Mouse (Mus musculus) c-Kit-negative CD71-positive TER-119-positive erythroid progenitor cells, embryonic 14.5 days (primary cell): ENCODE data around the gene Rxfp2.

Source experiments
- DNase-seq: peaks from one replicate; pipeline ENCODE4 v3.0.0-alpha.2; 2013; ENCODE audit warnings: low read depth, low spot score

Gene Rxfp2

DNA sequence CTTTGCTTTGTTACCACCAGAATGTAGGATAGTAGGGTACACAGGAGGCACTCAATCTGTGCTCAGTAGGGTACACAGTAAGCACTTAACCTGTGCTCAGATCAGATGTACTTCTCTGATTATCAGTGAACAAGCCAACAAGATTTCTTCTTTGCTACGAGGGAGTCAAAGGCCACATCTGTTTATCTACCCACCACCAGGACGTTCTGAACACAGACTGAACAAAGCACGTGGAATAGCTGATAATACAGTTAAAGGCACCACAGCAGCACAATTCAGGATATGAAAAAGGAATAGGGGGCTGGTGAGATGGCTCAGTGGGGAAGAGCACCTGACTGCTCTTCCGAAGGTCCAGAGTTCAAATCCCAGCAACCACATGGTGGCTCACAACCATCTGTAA is 18.4 kb downstream of the Rxfp2 start:
- DNase-seq = no peak

DNA sequence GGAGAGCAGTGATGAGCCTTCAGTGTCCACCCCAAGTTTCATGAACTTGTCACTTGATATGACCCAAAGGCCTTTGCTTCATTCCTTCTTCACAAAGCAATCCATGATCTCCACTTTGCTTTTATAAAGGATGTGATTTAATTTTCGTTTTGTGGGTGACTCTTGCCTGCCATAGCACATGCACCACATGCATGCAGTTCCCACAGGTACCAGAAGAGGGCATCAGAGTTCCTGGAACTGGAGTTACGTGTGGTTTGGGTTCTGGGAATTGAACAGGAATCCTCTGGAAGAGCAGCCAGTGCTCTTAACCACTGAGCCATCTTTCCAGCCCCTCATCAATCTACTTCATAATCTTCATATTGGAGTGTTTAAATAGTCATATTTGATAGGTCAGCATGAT is 26.1 kb downstream of the Rxfp2 start:
- no peak for DNase-seq

DNA sequence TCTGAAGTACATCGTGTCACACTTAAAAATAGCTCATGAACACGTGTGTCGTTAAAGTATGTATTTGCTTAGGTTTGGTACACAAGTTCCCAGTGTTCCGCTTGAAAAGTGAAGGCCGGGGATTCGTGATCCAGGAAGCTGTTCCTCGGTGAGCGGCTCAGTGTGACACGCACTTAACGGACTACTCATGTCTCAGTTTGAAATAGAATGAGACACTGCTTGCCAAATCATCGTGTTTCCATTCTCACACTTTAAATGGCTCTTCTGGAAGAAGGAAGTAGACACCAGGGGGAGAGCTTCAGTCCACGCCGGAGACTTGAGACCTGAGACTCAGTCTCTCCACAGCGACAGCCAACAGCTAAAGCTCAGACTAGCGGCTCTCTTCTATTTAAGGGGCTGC is 28.0 kb downstream of the Rxfp2 start:
- DNase-seq = no peak

DNA sequence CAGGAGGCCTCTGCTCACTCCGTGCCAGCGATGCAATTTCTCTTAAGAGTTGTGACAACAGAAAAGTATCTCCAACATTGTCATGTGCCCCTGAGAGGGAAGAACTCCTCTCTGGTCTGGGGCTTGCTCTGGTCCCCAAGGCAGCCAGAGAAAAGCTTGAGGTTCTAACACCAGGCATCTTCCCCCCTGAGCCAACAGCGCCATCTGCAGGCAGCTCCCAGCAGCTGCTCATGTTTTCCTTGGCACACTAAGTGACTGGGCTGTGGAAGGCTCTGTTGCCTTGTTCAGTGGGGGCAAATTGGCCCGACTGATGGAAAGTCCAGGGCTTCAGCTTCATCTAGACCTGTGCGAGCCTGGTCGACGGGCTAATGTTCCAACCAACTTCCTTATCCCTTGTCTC is 31.5 kb downstream of the Rxfp2 start:
- no peak for DNase-seq

DNA sequence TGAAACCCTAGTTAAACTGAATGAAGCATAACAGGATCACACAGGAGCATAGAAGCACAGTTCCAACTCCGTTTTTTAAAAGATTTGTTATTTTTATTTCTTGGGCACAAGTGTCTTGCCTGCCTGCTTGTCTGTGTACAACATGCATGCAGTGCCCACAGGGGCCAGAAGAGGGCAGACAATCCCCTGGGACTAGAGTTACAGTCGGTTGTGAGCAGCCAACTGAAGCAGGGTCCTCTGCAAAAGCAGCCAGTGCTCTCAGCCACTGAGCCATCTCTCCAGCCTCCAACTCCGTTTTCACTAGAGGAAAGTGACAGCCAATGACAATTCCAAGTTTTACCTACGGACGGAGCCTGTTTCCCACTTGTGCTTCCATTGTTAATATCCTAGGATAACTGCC is 33.4 kb downstream of the Rxfp2 start:
- DNase-seq = no peak

DNA sequence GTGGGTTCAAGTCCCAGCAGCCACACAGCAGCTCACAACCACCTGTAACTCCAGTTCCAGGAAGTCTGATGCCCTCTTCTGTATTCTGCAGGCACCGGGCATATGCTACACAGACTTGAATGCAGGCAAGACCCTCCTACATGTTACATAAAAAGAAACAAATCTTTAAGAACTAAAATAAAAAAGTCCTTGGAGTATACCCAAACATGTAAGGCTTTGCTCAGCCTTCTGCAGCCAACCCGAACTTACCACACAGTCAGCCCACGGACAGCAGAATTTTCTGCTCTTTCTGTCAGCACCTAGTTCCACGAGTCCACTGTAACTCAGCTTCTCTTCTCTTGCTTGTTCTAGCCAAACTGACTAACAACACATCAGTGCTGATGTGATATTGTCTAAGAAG is 34.8 kb downstream of the Rxfp2 start:
- DNase-seq = no peak

DNA sequence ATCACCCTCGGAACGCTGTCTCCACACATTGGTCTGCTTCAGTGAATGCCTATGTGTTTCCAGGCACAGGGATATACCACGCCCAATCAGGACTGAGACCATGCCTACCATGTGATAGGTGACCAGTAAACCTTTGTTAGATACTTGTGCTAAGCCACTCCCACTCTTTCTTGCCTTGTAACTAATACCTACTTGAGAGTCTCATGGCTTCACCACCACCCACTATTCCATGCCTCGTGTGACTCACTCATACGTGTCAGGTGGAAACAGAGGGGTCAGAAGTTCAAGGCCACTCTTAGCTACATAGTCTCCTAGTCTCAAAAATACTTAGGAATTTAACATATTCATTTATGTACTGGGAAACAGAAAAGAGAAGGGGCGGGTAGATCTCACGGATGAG is 35.5 kb downstream of the Rxfp2 start:
- DNase-seq = no peak

DNA sequence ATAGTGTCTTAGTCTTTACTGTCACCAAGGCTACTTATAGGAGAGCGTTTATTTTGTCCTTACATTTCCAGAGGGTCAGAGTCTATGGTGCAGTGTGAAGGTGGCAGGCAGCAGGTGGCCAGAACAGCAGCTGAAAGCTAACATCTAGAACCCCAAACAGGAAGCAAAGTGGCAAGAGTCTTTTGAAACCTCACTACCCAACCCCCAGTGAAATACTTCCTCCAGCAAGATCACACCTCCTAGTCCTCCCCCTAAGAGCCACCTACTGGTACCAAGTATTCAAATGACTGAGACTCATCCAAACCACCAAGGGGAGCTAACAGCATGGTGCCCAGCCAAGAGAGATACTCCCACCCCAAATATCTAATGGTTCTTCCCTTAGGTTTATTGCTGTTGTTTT is 36.8 kb downstream of the Rxfp2 start:
- no peak for DNase-seq

DNA sequence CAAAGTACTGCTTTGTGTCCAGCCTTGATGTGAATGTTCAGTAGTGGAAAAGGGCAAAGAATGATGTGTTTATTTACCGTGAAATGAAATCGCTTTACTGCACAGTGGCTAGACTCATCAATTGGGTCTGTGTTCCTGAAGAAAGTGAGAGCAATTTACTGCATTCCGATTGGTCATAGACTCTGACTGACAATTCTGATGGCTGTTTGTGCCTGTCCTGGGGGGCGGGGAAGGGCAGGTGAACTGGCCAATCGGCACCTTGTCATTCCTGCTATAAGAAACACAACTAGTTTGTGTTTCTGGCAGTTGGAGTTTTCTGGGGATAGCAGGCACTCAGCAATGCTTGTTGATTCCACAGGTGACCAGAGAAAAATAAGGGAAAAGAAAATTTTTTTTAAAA is 37.6 kb downstream of the Rxfp2 start:
- DNase-seq = no peak

DNA sequence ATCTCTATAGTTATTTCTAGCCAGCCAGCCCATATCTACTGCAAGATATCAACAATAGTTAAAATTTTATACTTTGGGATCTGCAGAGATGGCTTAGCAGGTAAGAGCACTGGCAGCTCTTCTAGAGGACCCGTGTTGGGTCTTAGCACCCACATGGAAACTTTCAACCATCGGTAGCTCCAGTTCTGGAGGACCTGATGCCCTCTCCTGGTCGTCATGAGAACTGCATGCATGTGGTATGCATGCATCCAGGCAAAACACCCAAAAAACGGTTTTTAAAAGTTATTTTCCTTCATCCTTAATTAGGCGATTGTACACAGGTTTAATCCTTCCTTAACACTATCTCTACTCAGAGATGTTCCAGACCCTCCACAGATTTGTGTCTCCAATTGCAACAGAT is 40.4 kb downstream of the Rxfp2 start:
- no peak for DNase-seq

DNA sequence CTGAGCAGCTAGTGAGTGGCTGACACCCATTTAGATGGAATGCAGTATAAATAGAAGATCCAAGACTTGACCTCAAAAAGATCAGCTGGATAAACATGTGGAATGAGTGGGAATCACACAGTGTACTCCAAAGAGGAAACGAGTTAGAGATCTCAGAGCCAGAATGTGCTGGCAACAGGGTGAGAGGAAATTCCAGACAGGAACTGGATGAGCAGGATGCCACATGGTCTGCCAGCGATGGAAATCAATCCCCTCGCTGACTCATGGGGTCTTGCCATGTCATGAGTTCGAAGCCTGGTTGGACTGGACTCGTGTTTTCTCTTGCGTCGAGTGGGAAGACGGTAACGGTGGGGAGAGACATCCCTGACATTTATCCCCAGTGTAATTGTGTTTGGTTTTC is 41.0 kb downstream of the Rxfp2 start:
- DNase-seq = no peak

DNA sequence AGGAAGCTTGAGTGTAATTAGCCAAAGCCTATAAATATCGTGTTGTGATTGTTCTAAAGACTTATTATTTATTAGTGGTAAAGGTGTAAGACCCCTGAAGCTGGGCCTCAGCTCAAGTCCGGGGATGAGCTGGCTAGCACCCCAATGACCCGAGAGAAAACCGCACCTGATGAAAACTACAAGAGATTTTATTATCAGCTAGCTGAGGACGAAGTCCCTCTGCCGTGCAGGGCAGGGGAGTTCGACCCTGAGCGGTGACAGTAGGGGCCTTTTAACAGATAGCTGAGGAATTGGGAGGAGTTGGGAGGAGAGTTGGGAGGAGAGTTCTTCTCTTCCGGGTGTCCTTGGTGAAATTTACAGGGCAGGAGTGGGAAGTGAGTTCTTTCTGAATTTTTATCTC is 42.6 kb downstream of the Rxfp2 start:
- no peak for DNase-seq

DNA sequence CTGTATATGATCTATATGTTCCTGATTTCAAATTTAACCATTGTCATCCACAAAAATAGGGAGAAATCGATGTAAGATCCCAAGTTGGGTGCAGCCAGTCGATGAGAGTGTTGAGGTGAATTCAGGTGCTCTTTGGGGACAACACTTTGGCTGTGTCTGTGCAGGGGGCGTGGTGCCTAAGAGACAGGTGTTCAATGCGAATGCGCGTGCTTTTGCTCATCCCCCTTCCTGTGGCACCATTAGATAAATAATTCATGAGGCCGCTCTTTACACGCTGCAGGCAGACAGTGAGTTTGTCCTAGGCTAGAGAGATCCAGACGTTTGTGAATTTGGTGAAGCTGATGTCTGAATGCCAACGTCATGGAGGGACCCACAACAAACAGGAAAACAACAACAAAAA is 45.8 kb downstream of the Rxfp2 start:
- no peak for DNase-seq

DNA sequence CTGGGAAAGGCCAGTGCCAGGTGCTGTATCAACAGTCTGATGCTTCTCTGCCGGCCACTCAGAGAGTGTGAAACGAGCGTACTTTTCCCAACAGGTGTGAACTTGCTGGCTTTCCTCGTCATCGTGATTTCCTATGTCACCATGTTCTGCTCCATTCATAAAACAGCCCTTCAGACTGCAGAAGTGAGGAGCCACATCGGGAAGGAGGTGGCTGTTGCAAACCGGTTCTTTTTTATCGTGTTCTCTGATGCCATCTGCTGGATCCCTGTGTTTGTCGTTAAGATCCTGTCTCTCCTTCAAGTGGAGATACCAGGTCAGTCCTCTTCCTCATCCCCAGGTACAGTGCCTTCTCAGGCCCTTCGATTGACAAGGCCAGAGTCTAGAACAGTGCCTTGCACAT is 51.6 kb downstream of the Rxfp2 start:
- no peak for DNase-seq

DNA sequence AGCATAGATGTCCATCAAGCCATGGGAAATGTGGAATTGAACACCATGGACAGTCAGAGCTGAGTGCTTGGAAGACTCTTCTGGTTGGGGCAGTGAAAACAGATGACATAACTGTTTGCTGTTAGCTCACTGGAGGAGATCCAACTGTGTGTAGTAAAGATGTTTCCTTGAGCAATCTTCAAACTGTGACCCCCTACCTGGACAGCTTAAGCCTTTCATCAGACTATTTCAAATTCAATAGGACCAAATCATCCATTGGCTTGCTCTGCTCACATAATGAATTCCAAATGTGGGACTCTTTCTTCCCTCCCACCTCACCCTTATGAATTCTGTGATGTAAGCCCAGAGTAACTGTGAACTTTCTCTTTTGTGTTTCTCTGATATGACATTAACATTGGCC is 53.3 kb downstream of the Rxfp2 start:
- DNase-seq = no peak

DNA sequence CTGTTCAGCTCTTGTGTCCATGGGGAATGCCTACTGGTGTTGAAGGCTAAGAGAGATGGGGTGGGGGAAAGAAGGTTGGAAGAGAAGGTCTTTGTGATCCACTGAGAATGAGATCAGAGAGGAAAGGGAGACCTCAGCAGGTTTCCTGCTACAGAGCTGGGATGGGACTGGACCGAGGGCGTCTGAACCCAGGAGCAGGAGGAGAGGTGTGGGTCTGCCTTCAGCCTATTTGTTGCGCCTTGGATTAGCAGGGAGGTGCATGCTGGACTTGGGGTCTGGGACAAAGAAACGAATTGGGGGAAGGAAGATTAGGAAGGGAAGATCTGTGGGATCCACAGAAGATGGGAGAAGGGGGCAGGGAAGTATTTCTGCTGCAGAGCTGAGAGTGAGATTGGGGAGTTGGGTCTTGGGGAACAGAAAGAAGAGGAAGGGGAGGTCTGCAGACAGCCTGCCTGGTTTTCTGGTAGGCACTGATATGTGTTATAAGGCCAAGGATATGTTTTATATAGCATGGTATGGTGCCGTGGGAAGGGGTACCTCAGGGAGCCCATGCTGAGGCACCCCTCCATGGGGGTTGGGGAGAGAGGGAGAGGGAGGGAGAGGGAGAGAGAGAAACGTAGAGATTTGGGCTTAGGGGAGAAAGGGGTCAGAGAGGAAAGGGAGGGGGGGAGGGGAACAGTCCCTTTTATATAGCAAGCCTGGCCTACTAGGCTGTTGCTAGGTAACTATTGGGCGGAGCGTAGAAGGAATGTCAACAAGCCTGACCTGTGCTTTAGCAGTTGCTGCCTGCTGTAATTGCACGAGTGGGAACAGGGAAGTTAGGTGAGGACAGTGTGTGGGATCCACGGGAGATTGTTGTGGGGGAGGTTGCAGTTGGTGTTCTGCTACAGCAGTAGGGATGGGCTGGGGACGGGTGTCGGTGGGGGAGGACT is 61.7 kb downstream of the Rxfp2 start:
- DNase-seq = no peak

DNA sequence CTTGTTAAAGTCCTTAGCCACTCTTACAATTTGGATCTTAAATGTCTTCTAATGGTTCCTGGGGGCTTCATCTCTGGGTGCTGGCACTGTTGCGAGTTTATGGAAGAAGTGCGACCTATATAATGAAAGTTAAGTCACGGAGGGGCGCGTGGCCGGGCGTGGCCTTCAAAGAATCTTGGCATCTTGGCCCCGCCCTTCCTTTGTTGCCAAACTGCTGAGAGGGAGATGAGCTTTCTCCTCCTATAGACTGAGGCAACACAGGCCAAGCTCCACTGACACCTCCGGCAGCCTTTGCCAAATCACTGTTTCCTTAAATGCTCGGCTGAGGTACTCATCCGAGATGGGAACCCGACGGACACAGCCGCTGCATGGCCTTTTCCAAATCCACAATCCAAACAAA is 64.2 kb downstream of the Rxfp2 start:
- DNase-seq = no peak

DNA sequence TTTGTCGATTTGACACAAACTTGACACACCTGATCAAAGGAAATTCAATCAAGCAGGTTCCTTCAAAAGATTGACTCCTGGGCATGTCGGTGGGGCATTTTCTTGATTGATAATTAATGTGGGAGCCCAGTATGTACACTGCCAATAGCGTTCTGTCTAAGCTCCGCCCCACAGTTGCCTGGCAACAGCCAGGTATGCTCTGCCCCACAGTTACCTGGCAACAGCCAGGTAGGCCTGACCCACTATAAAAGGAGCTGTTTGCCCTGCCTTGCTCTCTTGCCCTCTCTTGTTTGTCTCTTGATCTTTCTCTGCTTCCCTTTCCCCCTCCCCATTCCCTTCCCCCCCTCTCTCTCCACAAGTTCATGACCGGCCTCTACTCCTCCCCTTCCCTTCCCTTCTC is 64.7 kb downstream of the Rxfp2 start:
- DNase-seq = no peak

DNA sequence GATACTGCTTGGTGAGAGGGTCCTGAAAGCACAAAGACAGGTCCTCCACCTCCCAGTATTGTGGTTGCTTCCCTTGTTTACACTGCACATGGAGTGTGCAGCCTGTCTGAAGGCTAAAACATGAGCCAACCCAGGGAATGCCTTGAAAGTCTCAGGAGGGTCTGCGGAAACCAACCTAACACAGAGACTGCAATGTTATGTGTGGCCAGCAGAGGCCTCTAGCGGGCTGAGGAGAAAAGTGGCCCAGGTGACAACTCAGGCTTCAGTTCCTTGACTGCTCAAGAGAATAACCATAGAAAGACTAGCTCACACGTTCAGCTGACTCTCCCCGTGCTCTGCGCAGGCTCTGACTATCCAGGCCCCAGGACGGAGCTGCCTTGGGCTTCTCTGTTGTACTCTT is 79.1 kb downstream of the Rxfp2 start:
- no peak for DNase-seq

DNA sequence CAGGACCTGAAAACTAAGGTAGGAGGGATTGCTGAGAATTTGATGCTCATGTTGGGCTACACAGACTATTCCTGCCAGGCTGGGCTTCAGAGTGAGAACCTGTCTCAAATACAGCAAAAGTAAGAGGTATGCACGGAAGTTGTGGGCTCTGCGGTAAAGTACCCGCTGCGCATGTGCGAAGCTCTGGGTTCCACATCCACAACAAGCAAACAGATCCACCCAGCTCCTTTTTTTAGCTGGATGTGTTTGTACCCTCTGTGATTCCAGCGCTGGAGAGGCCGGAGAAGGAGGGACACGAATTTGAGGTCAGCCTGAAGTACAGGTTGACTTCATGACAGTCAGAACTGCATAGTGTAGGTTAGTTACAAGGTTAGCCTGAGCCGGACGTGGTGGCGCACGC is 80.3 kb downstream of the Rxfp2 start:
- DNase-seq = no peak

DNA sequence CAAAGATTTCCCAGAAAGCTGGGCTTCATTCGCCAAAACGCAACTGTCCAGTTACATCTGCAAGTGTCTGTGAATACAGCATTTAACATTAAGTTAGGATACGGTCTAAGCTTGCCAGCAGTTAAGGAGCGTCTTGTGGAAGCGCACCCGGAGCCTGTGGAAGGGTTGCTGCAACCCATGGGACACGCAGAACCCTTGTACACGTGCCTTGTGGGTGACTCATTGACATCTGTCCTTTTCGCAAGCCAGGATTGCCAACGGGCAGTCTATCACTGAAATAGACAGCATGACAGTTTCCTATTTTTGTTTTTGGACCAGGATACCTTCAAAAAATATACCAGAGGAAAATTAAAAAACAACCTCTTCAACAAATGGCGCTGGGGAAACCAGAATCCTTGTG is 83.3 kb downstream of the Rxfp2 start:
- DNase-seq = no peak

DNA sequence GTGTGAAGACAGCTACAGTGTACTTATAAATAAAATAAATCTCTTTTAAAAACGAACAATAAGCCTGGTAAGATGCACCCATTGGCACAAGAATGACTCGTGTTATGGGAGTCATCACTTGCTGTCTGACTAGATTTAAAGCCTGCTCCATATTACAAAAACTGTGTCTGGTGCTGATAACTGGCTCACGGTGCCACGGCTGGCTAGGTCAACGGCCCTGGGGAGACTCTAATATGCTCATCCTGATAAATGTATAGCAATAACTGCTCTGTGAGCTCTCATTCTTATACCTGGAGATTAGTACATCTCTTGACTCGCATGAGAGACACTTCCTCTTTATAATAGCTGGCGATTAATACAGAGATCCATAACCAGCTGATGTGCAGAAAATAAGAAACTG is 87.9 kb downstream of the Rxfp2 start:
- DNase-seq = no peak

DNA sequence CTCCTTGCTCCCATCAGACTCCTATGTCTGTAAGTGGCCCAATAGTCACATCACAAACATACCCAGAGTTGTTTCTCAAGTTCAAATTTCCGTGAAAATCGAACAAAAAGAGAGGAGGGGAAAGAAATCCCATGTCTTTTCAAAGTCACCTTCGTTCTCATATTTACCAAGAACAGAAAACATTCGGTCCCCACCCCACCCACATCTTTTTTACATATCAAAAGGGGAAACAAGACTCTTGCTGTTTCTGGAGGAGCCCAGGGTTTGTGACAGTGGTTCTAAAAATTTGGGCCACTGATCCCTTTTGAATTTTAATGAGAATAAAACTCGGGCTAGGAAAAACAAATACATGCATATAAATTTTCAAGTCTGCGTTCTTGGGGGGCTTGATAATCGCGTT is 92.8 kb downstream of the Rxfp2 start:
- no peak for DNase-seq

DNA sequence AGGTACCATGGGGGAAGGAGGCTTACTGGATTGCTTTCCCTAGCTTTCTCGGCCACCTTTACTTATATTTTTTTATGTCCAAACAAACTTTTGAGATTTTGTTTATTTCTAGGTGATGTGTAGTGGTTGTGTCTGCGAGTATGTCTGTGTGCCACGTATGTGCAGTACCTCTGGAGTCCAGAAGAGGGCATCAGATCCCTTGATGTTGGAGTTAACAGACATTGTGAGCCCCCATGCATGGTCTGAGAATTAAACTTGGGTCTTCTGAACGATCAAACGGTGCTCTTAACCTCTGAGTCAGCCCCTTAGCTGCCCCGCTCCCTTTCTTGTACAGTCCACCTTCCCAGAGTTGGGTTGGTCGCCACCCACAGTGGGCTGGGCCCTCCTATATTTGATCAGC is 95.5 kb downstream of the Rxfp2 start:
- no peak for DNase-seq
